ENCODE assay signal across 32 mouse cellular contexts in genomic region chr1:134038336-134038735, GRCm38 (mm10). TPM values are rescaled to one million over a fixed set of nuclear protein-coding genes. Genes with fewer than 3 reads are reported as not detected.
DNase-seq lines count a peak whose midpoint lies in the region; ATAC-seq and TF ChIP-seq lines count a peak whose summit lies in the region.
"Had no signal": no experiment of that assay in that cellular context is flagged by ENCODE, and none has a peak within 500 bp of the region (broad histone marks: within the 10 kb centered on the region; RNA-seq: fewer than 3 reads in every experiment).

No protein-coding gene starts in this region.

- no peaks in the 10 kb centered on the region for H3K9me3 ChIP-seq in lung, embryonic 14.5 days (ENCODE audit: low read depth, low read length)
- H3K9me3 ChIP-seq: embryonic facial prominence, embryonic 12.5 days; heart, embryonic 10.5 days; liver, embryonic 12.5 days; midbrain, embryonic 12.5 days; neural tube, embryonic 12.5 days had no signal

- no peak overlapping the region for H3K27ac ChIP-seq in lung, embryonic 14.5 days (ENCODE audit: low read depth)
- H3K27ac ChIP-seq: embryonic facial prominence, embryonic 12.5 days; heart, embryonic 10.5 days; hindbrain, postnatal 0 days; liver, embryonic 12.5 days; midbrain, embryonic 12.5 days; neural tube, embryonic 12.5 days had no signal

- H3K4me3 ChIP-seq in lung, embryonic 14.5 days (ENCODE audit: low read depth, low read length), result peak overlapping the region; percentile 33
- H3K4me3 ChIP-seq: embryonic facial prominence, embryonic 12.5 days; heart, embryonic 10.5 days; liver, embryonic 12.5 days; megakaryocyte, embryonic 14.5 days; midbrain, embryonic 12.5 days; myocyte; neural tube, embryonic 12.5 days had no signal

- DNase-seq in heart, adult 11 months, result peak; percentile 82
- no peak for DNase-seq in heart, postnatal 10 days
- no peak for DNase-seq in lung, embryonic 14.5 days
- DNase-seq in lung, adult 18-20 months, result no peak
- peak; percentile 73 for DNase-seq in Muller cell, postnatal 12 days (ENCODE audit: inconsistent ontology term)
- no peak for DNase-seq in spleen, postnatal 14 days (ENCODE audit: low spot score in 2 of 2)
- no peak for DNase-seq in right cerebral cortex, postnatal 10 days (ENCODE audit: low spot score in 2 of 2)
- DNase-seq: adrenal gland, adult 2 months; B cell, adult 2 months; cerebellum, adult 2 months; cerebellum, postnatal 25 days; kidney, adult 8-10 months; kidney, postnatal 10 days; layer of hippocampus, postnatal 36 days; left cerebral cortex, postnatal 4 days; liver, postnatal 0 days; lung, postnatal 4 days; right cerebral cortex, adult 18-20 months; right cerebral cortex, postnatal 4 days; thymus, adult 2 months; thymus, postnatal 36 days had no signal

- no peak for TF ChIP-seq CTCF in lung, embryonic 14.5 days (IDR thresholded peaks at IDR 0.05; ENCODE audit: low read depth)

- peak overlapping the region; percentile 19; the same call in 1 of the 2 replicates for H3K9ac ChIP-seq in lung, embryonic 14.5 days
- H3K9ac ChIP-seq: embryonic facial prominence, embryonic 12.5 days; liver, embryonic 12.5 days; liver, postnatal 0 days; midbrain, embryonic 12.5 days; neural tube, embryonic 12.5 days had no signal

- H3K36me3 ChIP-seq in lung, embryonic 14.5 days (ENCODE audit: insufficient read depth), result no peaks in the 10 kb centered on the region
- H3K36me3 ChIP-seq: embryonic facial prominence, embryonic 12.5 days; heart, embryonic 10.5 days; liver, embryonic 12.5 days; midbrain, embryonic 12.5 days; neural tube, embryonic 12.5 days had no signal

- peaks cover 10% of the 10 kb centered on the region; the same call in 1 of the 2 replicates for H3K4me1 ChIP-seq in lung, embryonic 14.5 days (ENCODE audit: insufficient read depth)
- H3K4me1 ChIP-seq: liver, embryonic 12.5 days had no signal

- H3K27me3 ChIP-seq in lung, embryonic 14.5 days (ENCODE audit: insufficient read depth, low read length), result no peaks in the 10 kb centered on the region
- H3K27me3 ChIP-seq: embryonic facial prominence, embryonic 12.5 days; midbrain, embryonic 12.5 days; neural tube, embryonic 12.5 days had no signal

- intact Hi-C loops in heart, postnatal 10 days (cut with DNase I), result no loop called here

- 67% methylated on average over 4 of the region's 4 CpGs for WGBS in lung, embryonic 14.5 days

- ATAC-seq in lung, embryonic 14.5 days (ENCODE audit: insufficient read depth), result no peak
- ATAC-seq: activated CD4-positive, CD25-positive, alpha-beta regulatory T cell, adult 4 months; forebrain, embryonic 16.5 days; hindbrain, postnatal 0 days; intestine, embryonic 16.5 days; liver, embryonic 12.5 days; liver, postnatal 0 days had no signal

- H3K4me2 ChIP-seq in lung, embryonic 14.5 days, result peak overlapping the region; percentile 56
- H3K4me2 ChIP-seq: embryonic facial prominence, embryonic 12.5 days; liver, embryonic 12.5 days; midbrain, embryonic 12.5 days had no signal

RNA-seq across cellular contexts. Expression of gene Fmod, which starts 1.3 kb away (rescaled TPM):
- 10 to 100 TPM; 18.1 to 25.8 TPM for total RNA-seq in heart, postnatal 10 days (2021)
- polyA plus RNA-seq in lung, embryonic 14.5 days (2014; fragmentation: Nextera tagmentation; extraction: Ambion mirVana), result 173 and 174 TPM in 2 replicates
- polyA plus RNA-seq: activated CD4-positive, CD25-positive, alpha-beta regulatory T cell, adult 4 months had no signal

RNA-seq across cellular contexts. Expression of gene Btg2, which starts 40.6 kb away (rescaled TPM):
- 10 to 100 TPM; 30.3 to 32.9 TPM for total RNA-seq in heart, postnatal 10 days (2021)
- 77.2 and 81.0 TPM in 2 replicates for polyA plus RNA-seq in lung, embryonic 14.5 days (2014; fragmentation: Nextera tagmentation; extraction: Ambion mirVana)

Comparison
In these comparisons a context has a peak if more than half of its experiments do, and no peak if none do; other contexts are left out.
1. DNase-seq: peak in heart, adult 11 months (single experiment) and Muller cell, postnatal 12 days (single experiment); none in heart, postnatal 10 days (0 of 2), lung, embryonic 14.5 days (single experiment), lung, adult 18-20 months (0 of 2), spleen, postnatal 14 days (0 of 2) and right cerebral cortex, postnatal 10 days (0 of 2).